Mouse (Mus musculus) intestine, postnatal 0 days (tissue): ENCODE results near the gene Mical1. TPM values are rescaled to one million over a fixed set of nuclear protein-coding genes. Genes with fewer than 3 reads are reported as not detected.

Experiments used
- ATAC-seq: fragments of 200-750 bp; cut with Nextera tagmentation; 2 replicates; pipeline ENCODE4 v1.8.0; 2017; ENCODE audit warnings: mild to moderate bottlenecking, moderate TSS enrichment, moderate library complexity
- H3K27ac ChIP-seq: fragments of 300-500 bp; sonication (generic); 2 replicates; pipeline ENCODE4 v1.5.1; 2014; ENCODE audit warnings: mild to moderate bottlenecking, low read depth, low read length, moderate library complexity
- H3K27me3 ChIP-seq: fragments of 300-500 bp; sonication (generic); replicated peaks from 2 replicates; pipeline ENCODE4 v1.6.1; 2014; ENCODE audit warnings: low read length, mixed read lengths; ENCODE audit not compliant: control insufficient read depth, insufficient read depth
- H3K36me3 ChIP-seq: fragments of 300-500 bp; sonication (generic); 2 replicates; pipeline ENCODE4 v1.6.1; 2014; ENCODE audit warnings: mild to moderate bottlenecking, moderate library complexity; ENCODE audit not compliant: control insufficient read depth, insufficient read depth
- H3K4me1 ChIP-seq: fragments of 300-500 bp; sonication (generic); replicated peaks from 2 replicates; pipeline ENCODE4 v1.6.1; 2014; ENCODE audit warnings: antibody characterized with exemption, low read length, mixed read lengths; ENCODE audit not compliant: control insufficient read depth, insufficient read depth
- H3K4me2 ChIP-seq: fragments of 300-500 bp; sonication (generic); replicated peaks from 2 replicates; pipeline ENCODE4 v1.6.1; 2014; ENCODE audit warnings: low read depth, mild to moderate bottlenecking, moderate library complexity
- H3K4me3 ChIP-seq: fragments of 300-500 bp; sonication (generic); 2 replicates; pipeline ENCODE4 v1.5.1; 2014; ENCODE audit warnings: low read depth, low read length
- H3K9ac ChIP-seq: fragments of 300-500 bp; sonication (generic); 2 replicates; pipeline ENCODE4 v1.6.1; 2014; ENCODE audit warnings: mild to moderate bottlenecking, low read depth, low read length
- H3K9me3 ChIP-seq: fragments of 300-500 bp; sonication (generic); 2 replicates; pipeline ENCODE4 v1.6.1; 2016; ENCODE audit warnings: mixed run types; ENCODE audit not compliant: control insufficient read depth
- CTCF ChIP-seq: sonication (generic); IDR thresholded peaks from 2 replicates; pipeline ENCODE4 v1.5.1; 2016; ENCODE audit warnings: low read depth, mild to moderate bottlenecking, control low read depth, antibody characterized with exemption, moderate library complexity
- WGBS: fragments of 180-500 bp; shearing (Covaris S2); extraction: QIAGEN DNeasy Blood & Tissue Kit; methylation state at CpG from one replicate; pipeline ENCODE4 v1.1.7; 2014; 5-methylcytosine and 5-hydroxymethylcytosine counted together
- polyA plus RNA-seq: library from polyadenylated mRNA; unstranded; fragments of >200 nt; fragmentation: Nextera tagmentation; extraction: Ambion mirVana; gene quantifications from 2 replicates; pipeline ENCODE4 v1.2.1, GENCODE M21; 2015

Gene Mical1
- polyA plus RNA-seq, 1 experiment from 2014 or later = 32.2 TPM

GRCm38 (mm10) chr10:41473782-41474468, 2.2 kb upstream of the Mical1 start:
- WGBS = 41% methylated on average over 6 of the region's 6 CpGs
- TF ChIP-seq CTCF = no peak
- H3K27ac ChIP-seq = no peak overlapping the region

GRCm38 (mm10) chr10:41474981-41475391, 1.1 kb upstream of the Mical1 start:
- H3K4me2 ChIP-seq = no peak overlapping the region
- peak overlapping the region; percentile 50 for H3K27ac ChIP-seq
- no peak for TF ChIP-seq CTCF
- no peaks in the 10 kb centered on the region for H3K9me3 ChIP-seq
- H3K9ac ChIP-seq = no peak overlapping the region
- peaks cover 17% of the 10 kb centered on the region; the same call in 1 of the 2 replicates for H3K36me3 ChIP-seq
- ATAC-seq = no peak
- H3K4me3 ChIP-seq = no peak overlapping the region
- no peaks in the 10 kb centered on the region for H3K27me3 ChIP-seq
- H3K4me1 ChIP-seq = 0 out of 2 replicates have a peak, but pooled peaks cover 7% of the 10 kb centered on the region
- 50% methylated on average over 1 of the region's 1 CpGs for WGBS

More at GRCm38 (mm10) chr10:41473782-41474468, 2.2 kb upstream of the Mical1 start:
- Histone ChIP-seq H3K36me3 (0 out of 2 replicates have a peak, but pooled peaks cover 6% of the 10 kb centered on the region), H3K4me2 (no peak overlapping the region), H3K4me1 (0 out of 2 replicates have a peak, but pooled peaks cover 7% of the 10 kb centered on the region), H3K27me3 (no peaks in the 10 kb centered on the region), H3K9ac (no peak overlapping the region), H3K9me3 (no peaks in the 10 kb centered on the region), H3K4me3 (no peak overlapping the region)
- peak; percentile 9; the same call in 1 of the 2 replicates for ATAC-seq

- no peak for ATAC-seq
- no peak for TF ChIP-seq CTCF
- Histone ChIP-seq H3K27me3 (no peaks in the 10 kb centered on the region), H3K9ac (peak overlapping the region; percentile 59), H3K4me2 (peak overlapping the region; percentile 90), H3K4me3 (peak overlapping the region; percentile 56), H3K9me3 (no peaks in the 10 kb centered on the region), H3K36me3 (peaks cover 21% of the 10 kb centered on the region), H3K4me1 (0 out of 2 replicates have a peak, but pooled peaks cover 7% of the 10 kb centered on the region), H3K27ac (peak overlapping the region; percentile 78)
- WGBS = 5% methylated on average over 9 of the region's 9 CpGs
Measured at GRCm38 (mm10) chr10:41477018-41477277, 834 bp downstream of the Mical1 start.

DNA sequence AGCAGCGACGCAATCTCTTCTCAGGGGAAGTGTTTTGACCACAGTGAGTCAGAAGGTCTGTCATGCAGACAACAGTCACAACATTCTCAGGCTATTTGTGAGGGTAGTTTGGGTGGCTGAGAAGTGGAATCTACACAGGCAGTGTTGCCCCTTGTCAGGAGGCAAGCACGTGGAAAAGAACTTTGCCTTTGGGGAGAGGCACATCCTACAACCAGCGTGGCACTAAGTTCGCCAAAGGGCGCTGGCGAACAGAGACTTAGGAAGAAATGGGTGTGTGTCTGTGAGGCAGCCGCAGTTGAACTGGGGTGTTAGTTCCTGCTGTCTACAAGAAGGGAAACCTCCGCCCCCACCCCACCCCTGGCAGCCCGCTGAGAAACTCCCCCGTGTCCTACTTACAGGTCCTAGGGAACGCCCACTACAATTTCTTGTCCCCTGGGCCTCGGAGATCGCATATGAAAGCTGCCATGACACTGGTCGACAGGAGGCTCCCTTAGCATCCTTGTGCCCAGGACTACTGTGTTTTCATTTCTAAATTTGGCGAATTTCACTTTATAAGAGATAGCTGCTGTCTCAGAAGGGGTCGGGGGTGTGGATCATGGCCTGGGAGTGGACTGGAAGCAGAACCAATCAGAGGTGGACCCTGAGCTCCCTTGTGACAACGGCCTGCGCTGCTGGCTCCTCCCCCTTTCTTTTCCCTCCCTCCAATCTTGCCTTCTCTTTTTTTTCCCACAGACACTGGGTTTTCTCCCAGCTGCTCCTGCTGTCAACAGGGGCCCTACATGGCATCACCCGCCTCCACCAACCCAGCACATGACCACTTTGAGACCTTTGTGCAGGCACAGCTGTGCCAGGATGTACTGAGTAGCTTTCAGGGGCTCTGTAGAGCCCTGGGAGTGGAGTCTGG, 1.4 kb downstream of the Mical1 start:
- WGBS = 6% methylated on average over 20 of the region's 20 CpGs

GRCm38 (mm10) chr10:41479961-41480360, 3.8 kb downstream of the Mical1 start:
- Histone ChIP-seq H3K9ac (no peak overlapping the region), H3K36me3 (peaks cover 40% of the 10 kb centered on the region), H3K4me1 (0 out of 2 replicates have a peak, but pooled peaks cover 4% of the 10 kb centered on the region), H3K4me3 (no peak overlapping the region), H3K9me3 (no peaks in the 10 kb centered on the region), H3K27ac (no peak overlapping the region), H3K27me3 (no peaks in the 10 kb centered on the region), H3K4me2 (no peak overlapping the region)
- no peak for TF ChIP-seq CTCF
- WGBS = 82% methylated on average over 3 of the region's 3 CpGs
- no peak for ATAC-seq

More for the DNA sequence above, 1.4 kb downstream of the Mical1 start:
- Histone ChIP-seq H3K27me3 (no peaks in the 10 kb centered on the region), H3K9me3 (no peaks in the 10 kb centered on the region), H3K4me2 (peak overlapping the region; percentile 90), H3K9ac (peak overlapping the region; percentile 59), H3K4me1 (0 out of 2 replicates have a peak, but pooled peaks cover 7% of the 10 kb centered on the region), H3K27ac (peak overlapping the region; percentile 78), H3K36me3 (peaks cover 27% of the 10 kb centered on the region), H3K4me3 (peak overlapping the region; percentile 56)
- no peak; the same call in 1 of the 2 replicates for TF ChIP-seq CTCF
- ATAC-seq = peak; percentile 61
